Mouse (Mus musculus) cerebellum, postnatal 10 days (tissue): ENCODE measurements around the gene Gm20388.

Source experiments
- DNase-seq, 2 experiments: peaks; one replicate each; pipeline ENCODE4 v3.0.0; 2021; ENCODE audit warnings: mixed read lengths in 2 of 2

Gm20388 gene

GRCm38 (mm10) chr8:120485551-120486476 lies 575.2 kb downstream of the Gm20388 start:
- peak in 1 of 2 experiments; percentile 43 for DNase-seq

GRCm38 (mm10) chr8:120486477-120487376 lies 576.1 kb downstream of the Gm20388 start:
- peak; percentile 76 to 79 for DNase-seq

- DNase-seq = no peak
Measured at GRCm38 (mm10) chr8:120487377-120487728, 576.7 kb downstream of the Gm20388 start.

GRCm38 (mm10) chr8:120487729-120488510 lies 577.3 kb downstream of the Gm20388 start:
- DNase-seq = peak; percentile 87 to 92

DNA sequence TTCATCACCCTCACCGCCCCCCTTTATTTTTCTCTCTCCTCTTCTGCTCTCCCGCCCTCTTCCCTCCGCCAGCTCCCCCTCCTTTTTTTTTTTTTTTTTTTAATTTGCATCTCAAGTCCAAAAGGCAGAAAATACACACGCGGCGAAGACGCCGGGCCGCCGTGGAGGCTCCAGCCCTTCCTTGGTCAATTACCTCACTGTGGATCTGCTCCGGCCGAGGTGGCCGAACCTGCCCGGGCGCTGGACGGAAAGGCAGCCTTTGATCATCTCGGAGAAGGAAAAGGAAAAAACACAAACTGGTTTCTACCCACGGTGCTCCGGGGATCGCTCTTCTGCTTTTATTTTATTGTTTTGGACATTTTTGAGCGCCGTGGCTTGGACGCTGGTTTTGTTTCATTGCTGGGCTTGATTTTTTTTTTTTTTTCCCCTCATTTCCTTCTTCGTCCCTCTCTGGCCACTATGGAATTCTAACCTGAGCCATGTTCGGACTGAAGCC lies 578.0 kb downstream of the Gm20388 start:
- peak; percentile 76 for DNase-seq

DNA sequence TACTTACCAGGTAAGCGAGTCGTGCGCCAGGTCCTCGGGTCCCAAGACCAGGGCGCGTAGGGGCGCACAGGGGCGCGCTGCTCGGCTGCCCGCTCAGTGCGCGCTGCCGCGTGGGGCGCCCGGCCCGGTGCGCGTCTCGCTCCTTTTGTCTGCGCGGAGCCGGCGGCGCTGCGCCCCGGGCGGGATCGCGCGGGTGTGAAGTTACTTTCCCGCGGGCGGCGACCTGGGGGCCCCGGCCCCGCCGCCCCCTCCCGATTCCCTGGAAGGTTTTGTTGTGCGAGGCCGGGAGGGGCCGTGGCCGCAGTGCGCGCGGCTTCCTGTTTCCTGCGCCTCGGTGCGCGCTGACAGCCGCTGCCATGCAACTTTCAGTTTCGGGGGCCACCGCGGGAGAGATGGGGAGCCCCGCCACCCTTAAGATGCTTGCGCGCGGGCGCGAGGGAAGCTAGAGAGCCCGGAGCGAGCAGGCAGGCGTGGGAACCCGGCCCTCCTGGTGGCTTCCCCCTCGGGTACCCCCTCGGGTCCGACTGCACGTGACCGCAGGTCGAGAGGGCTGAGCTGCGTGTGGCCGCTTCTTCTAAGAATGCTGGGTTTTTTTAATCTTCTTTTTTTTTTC lies 578.6 kb downstream of the Gm20388 start:
- DNase-seq = peak; percentile 65 to 69

DNA sequence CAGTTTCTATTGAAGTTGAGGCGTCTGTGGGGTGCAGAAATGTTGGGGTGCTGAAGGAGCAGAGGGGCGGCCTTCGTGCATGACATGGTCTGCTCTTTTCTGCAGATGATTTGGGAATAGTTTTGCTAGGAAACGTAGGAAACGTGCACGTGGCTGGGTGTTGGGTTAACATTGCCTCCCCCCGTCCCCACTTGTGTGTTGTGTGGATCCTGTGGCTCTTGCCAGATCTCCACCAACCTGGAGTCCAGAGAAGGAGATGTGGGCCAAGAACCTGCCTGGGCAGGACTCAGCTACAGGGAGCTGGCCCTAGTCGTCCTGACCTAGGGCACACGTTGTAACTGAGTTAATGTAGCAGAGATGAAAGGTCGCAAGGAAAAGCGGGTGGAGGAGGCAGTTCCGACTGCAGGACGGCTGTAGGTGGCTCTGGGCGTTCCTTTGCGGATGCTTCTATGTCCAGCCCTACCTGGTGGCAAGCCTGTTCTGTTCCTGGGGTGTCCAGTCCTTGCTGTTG lies 579.2 kb downstream of the Gm20388 start:
- peak; percentile 69 to 72 for DNase-seq

DNA sequence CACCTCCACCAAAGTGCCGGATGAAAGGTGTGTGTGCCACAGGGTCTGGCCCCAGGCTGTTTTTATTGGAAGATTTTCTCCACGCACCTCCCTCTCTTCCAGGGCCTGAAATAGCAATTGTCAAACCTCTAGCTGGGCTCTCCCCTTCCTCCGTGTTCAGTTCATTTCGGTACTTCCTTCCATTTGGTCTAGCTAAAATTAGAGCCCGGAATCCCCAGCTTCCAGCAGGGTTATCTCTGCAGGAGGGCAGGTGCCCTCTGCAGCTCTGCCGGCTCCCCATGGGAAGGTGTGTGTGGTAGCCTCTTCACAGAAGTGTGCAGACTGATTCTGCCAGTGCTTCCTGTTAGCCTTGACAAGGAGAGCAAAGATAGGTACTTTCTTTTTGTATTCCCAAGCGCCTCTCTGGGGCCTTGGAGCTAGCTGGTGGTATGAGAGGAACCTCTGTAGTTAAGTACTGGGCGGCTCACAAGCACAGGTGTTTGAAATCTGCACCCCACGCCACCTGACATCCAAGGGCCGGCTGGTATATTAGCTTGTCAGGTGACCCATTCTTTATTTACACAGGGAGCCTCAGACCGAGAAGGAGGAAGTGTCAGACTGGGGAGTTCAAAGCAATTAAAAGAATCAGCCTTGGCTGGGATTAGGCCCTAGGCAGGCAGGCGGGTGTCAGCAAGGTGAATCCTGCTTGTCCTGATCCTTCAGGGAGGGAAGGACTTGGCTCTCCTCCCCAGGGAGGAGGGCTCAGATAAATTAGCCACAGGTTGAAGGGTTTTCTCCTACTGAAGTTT lies 579.9 kb downstream of the Gm20388 start:
- peak in 1 of 2 experiments; percentile 37 for DNase-seq

- DNase-seq = no peak
Measured at GRCm38 (mm10) chr8:120491166-120491793, 580.6 kb downstream of the Gm20388 start.

DNA sequence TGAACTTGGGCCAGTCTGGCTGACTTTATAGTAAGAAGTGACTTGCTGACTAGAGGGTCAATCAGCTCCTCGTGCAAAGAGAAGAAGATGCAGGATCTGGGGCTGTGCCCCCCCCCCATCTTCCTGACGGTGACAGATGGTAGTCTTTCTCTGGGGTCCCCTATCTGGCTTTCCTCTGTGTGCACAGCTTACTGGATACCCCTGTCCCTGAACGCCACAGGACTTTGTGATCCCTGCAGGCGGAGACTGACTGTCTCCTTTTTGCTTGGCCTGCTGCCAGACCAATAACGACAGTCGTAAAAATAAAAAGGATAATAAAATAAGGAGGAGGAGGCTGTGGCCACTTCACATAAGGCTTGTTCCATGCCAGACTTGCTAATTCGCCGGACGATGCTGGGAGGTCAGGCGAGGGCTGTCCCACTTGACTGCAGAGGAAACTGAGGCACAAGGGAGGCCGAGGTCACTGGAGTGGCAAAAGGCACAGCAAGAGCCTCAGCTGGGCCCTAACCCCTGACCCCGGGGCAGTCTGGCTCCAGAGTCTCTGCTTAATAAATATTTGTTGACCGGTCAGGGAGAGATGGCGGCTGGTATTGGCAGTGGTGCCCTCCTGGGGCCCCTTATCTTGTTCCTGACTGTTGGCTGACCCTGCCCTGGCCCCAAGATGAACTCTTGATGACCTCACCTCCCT lies 581.7 kb downstream of the Gm20388 start:
- peak in 1 of 2 experiments; percentile 52 for DNase-seq

- DNase-seq = no peak
Measured at GRCm38 (mm10) chr8:120492881-120493220, 582.2 kb downstream of the Gm20388 start.

DNA sequence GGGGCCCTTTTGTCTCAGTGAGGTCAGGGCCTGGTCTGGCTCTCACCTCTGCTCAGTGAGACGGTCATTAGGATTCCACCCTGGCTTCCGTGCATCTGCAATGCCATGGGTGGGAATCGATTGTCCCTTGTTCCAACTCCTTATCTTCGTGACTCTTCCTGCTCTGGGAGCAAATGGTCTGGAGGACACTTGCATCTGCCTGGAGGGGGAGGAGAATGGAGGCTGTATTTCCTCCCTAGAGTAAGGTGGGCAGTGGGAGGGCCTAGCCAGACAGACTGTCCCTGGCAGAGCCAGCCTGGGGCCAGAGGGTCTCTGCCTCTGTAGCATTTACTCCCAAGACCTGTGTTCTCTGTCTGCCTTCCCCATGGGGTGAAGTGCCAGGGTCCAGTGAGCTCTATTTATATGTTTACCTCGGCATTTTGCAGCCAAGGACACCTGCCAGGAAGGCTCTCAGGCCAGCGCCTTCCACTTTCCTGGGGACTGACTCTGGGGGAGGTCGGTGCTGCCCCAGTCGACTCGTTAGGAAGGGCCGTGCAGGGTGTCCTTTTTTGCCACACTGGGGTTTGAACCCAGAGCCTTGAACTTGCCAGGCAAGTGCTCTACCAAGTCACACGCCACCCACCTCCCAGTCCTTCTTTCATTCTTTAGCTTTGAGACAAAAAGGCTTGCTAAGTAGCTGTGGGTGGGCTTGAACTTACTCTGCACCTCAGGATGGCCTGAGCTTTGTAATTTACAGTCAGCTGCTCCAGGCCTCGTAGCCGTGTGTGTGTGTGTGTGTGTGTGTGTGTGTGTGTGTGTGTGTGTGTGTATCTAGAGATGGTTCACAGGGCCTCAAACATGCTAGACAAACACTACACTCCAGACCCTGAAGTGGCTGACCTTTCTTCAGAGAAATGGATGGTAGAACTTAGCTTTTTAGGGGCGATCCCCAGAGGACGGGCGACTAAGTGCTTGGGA lies 583.1 kb downstream of the Gm20388 start:
- no peak for DNase-seq

DNA sequence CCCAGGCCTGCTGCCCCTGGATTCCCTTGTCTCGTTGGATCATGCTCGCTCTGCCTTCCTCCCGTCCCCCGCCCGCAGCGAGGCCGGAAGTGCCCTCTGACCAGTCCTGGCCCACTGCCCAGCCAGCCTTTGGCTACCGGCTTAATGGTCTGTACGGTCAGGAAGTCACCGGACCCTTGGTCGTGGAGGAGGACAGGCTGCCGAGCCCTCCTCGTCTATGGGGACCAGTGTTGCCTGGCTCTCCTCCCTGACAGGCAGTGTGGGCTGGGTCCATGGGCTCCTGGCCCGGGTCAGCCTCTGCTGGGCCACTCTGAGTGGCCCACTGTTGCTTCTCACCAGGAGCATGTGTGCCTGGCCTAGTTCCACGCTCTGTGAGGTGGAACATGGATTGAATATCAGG lies 584.3 kb downstream of the Gm20388 start:
- DNase-seq = peak; percentile 85 to 87

DNA sequence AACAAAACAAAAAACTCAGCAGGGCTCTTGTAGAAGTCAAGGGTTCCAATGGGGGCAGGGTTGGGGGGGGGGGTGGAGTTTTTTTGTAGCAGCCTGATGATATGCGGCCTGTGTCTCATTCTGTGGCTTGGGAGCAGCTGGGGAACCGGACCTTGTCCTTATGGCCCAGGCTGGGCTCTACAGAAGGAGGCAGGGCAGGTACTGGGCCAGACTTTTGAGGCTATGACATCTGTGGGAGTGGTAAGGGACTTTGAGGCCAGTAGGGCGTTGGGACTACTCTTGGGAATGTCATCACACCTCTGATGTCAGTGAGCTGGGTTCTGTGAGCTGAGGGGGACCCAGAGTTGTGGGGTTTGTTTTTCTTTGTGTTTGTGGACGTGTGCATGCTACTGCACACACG lies 584.8 kb downstream of the Gm20388 start:
- DNase-seq = no peak

- DNase-seq = no peak
Measured at GRCm38 (mm10) chr8:120496478-120496877, 585.8 kb downstream of the Gm20388 start.

DNA sequence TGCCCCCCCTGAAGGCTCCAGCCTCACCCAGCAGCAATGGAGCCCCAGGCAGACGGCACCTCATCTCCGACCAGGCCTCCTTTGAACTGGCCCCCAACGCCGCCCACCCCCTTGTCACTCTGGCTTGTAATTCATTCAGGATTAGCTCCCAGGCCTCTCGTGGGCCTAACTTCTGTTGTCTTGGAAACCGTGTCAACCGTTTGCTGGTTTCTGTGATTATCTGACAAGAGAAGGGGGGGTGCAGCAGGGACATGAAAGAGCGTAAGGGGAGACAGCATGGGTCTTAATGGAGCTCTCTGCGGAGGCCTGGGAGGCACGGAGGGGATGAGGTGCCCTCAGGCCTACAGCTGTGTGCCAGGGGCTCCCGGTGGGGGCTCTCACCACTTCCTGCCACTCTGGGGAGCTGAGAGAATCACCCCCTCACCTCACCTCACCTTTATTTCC lies 586.9 kb downstream of the Gm20388 start:
- peak in 1 of 2 experiments; percentile 42 for DNase-seq

- peak in 1 of 2 experiments; percentile 48 for DNase-seq
Measured at GRCm38 (mm10) chr8:120498349-120498831, 587.7 kb downstream of the Gm20388 start.

DNA sequence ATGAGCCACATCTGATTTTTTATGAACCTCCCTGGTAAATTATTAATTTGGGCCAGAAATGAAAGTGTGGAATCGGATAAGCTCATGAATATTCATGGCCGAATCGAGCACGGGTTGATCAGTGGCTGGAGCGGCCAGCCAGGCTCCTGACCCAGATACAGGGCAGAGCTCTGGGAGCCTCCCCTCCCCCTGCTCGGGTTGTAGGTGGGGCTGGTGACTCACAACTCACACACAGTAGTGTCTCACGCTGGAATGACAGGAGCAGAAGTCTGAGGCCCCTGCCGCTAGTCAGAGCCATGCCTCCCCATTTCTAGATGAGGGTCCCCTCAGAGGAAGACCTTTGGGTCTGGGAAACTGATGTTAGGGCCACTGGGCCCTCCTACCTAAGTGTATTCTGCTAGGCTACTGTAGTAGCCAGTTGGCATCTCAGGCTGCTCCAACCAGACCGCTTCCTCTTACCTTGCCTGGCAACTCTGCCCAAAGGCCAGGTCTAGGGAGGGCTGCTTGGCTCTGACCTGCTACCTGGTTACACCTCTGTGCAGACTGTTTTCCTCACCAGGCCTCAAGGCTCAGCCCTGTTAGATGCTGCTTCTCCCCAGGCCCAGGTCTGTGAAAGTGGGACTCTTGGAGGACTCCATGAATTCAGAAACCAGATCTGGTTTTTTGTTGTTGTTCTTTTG lies 588.4 kb downstream of the Gm20388 start:
- DNase-seq = peak; percentile 73 to 77
